Mouse (Mus musculus) CH12.LX (cell line): ENCODE data around the gene Sema3f.

Experiments used
- JUN ChIP-seq: IDR thresholded peaks from 2 replicates; pipeline ENCODE4 v1.6.1; 2011; ENCODE audit warnings: low read depth, mild to moderate bottlenecking, low read length, improper control_type of control experiment, moderate library complexity; ENCODE audit not compliant: insufficient read depth
- TBP ChIP-seq: conservative IDR thresholded peaks from 2 replicates; pipeline ENCODE4 v1.6.1; 2011; ENCODE audit warnings: low read depth, low read length, improper control_type of control experiment
- ZC3H11A ChIP-seq: IDR thresholded peaks from 2 replicates; pipeline ENCODE4 v1.6.1; 2012; ENCODE audit warnings: low read depth, mild to moderate bottlenecking, inconsistent platforms, low read length, improper control_type of control experiment

DNA sequence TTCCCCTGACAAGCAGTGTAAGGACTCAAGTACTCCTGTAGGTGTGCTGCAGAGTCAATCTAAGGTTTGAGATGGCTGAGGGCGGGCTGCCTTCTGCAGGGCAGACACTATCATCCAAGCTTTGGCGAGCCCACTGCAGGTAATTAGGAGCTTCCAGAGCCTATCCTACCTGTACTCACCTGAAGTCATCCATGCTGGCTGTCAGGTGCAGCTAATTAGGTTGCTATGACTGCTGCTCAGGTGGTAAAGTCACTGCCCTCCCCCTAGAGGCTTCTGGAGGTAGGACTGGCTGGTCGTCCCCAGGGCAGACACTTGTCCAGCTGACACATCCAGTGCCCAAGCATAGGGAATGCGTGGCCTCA is 28.5 kb upstream of the Sema3f start:
- TF ChIP-seq ZC3H11A = no peak
- TF ChIP-seq TBP = no peak
- TF ChIP-seq JUN = no peak
